Mouse (Mus musculus) olfactory bulb, adult 2 months (tissue): Measurements from ENCODE around the gene Cyp46a1.

Experiments
- CTCF ChIP-seq: fragments of 200-500 bp; IDR thresholded peaks from 2 replicates; pipeline ENCODE4 v1.5.1; 2012; ENCODE audit warnings: low read depth, mild to moderate bottlenecking, low read length, moderate library complexity; ENCODE audit not compliant: insufficient read depth
- POLR2A ChIP-seq: fragments of 200-500 bp; IDR thresholded peaks from 2 replicates; pipeline ENCODE4 v1.6.1; 2012; ENCODE audit warnings: mild to moderate bottlenecking, low read depth, low read length, moderate library complexity; ENCODE audit not compliant: insufficient read depth

GRCm38 (mm10) chr12:108398681-108399080 lies 64.5 kb downstream of the Cyp46a1 start:
- no peak for TF ChIP-seq POLR2A
- TF ChIP-seq CTCF, result no peak
